Mouse (Mus musculus) kidney, adult 2 months (tissue): Measurements from ENCODE around the gene Cdh24. TPM values are rescaled to one million over a fixed set of nuclear protein-coding genes. Genes with fewer than 3 reads are reported as not detected.
A peak's percentile ranks its signal among the peaks of the same experiment; 100 is the strongest.

Source experiments
- DNase-seq: peaks from one replicate; pipeline ENCODE4 v3.0.0; 2021
- H3K27ac ChIP-seq: fragments of 200-500 bp; 2 replicates; pipeline ENCODE4 v1.5.1; 2012; ENCODE audit warnings: low read depth, low read length, control low read depth, inconsistent platforms; ENCODE audit not compliant: insufficient read depth
- H3K27me3 ChIP-seq: fragments of 200-500 bp; replicated peaks from 2 replicates; pipeline ENCODE4 v1.6.1; 2012; ENCODE audit warnings: mild to moderate bottlenecking, moderate library complexity, low read length, inconsistent platforms; ENCODE audit not compliant: control insufficient read depth, insufficient read depth
- H3K36me3 ChIP-seq: fragments of 200-500 bp; 2 replicates; pipeline ENCODE4 v1.6.1; 2012; ENCODE audit warnings: mild to moderate bottlenecking, moderate library complexity, low read length, inconsistent platforms; ENCODE audit not compliant: control insufficient read depth, insufficient read depth
- H3K4me1 ChIP-seq: fragments of 200-500 bp; 2 replicates; pipeline ENCODE4 v1.6.1; 2011; ENCODE audit warnings: low read length; ENCODE audit not compliant: control insufficient read depth, insufficient read depth
- H3K4me3 ChIP-seq: fragments of 200-500 bp; 2 replicates; pipeline ENCODE4 v1.5.1; 2011; ENCODE audit warnings: mild to moderate bottlenecking, low read depth, low read length, control low read depth; ENCODE audit not compliant: insufficient read depth
- CTCF ChIP-seq: fragments of 200-500 bp; conservative IDR thresholded peaks from 2 replicates; pipeline ENCODE4 v1.5.1; 2011; ENCODE audit warnings: low read depth, mild to moderate bottlenecking, control low read depth, low read length, moderate library complexity, mixed read lengths; ENCODE audit not compliant: insufficient read depth, insufficient read length
- POLR2A ChIP-seq: fragments of 200-500 bp; IDR thresholded peaks from one replicate; pipeline ENCODE4 v1.6.1; 2011; ENCODE audit warnings: low read depth, low read length, control low read depth
- WGBS: fragments of 180-500 bp; shearing (Covaris S2); methylation state at CpG from one replicate; pipeline ENCODE4 v1.1.7; 2018; 5-methylcytosine and 5-hydroxymethylcytosine counted together
- polyA plus RNA-seq: library from polyadenylated mRNA; depleted of rRNA; stranded (reverse); fragments of >200 nt; gene quantifications from 2 replicates; pipeline ENCODE4 v1.2.3, GENCODE M21; 2012; rRNA removed

Cdh24 gene
- polyA plus RNA-seq: 1.2 and 1.5 TPM in 2 replicates

GRCm38 (mm10) chr14:54641305-54641969 is at the start of gene Cdh24:
Gene Cdh24, minus strand, starts transcription at chr14:54641364.
- peak; percentile 74 for TF ChIP-seq CTCF
- TF ChIP-seq POLR2A: no peak
- under 1% methylated on average over 50 of the region's 52 CpGs for whole genome bisulfite sequencing
- no peak within 1 kb of the TSS for H3K27ac ChIP-seq

GRCm38 (mm10) chr14:54687251-54687650 is 46.1 kb upstream of the Cdh24 start:
- H3K4me1 ChIP-seq: peaks cover 7% of the 10 kb centered on the region; the same call in 1 of the 2 replicates
- no peaks in the 10 kb centered on the region for H3K27me3 ChIP-seq
- DNase-seq: no peak
- H3K4me3 ChIP-seq: peak overlapping the region; percentile 98
- under 1% methylated on average over 8 of the region's 8 CpGs for WGBS
- peak overlapping the region; percentile 97 for H3K27ac ChIP-seq
- no peak for TF ChIP-seq CTCF
- TF ChIP-seq POLR2A: no peak
- H3K36me3 ChIP-seq: no peaks in the 10 kb centered on the region; the same call in none of the 2 replicates

More at GRCm38 (mm10) chr14:54641305-54641969, at the start of gene Cdh24:
- Histone ChIP-seq H3K27me3 (no peaks in the 10 kb centered on the region), H3K4me3 (peak within 1 kb of the TSS; percentile 67), H3K4me1 (no peaks in the 10 kb centered on the region), H3K36me3 (peaks cover 10% of the 10 kb centered on the region)
- DNase-seq: peak; percentile 93

- H3K27ac ChIP-seq: peak within 1 kb of the TSS; percentile 99
- no peaks in the 10 kb centered on the region; the same call in none of the 2 replicates for H3K36me3 ChIP-seq
- peaks cover 7% of the 10 kb centered on the region; the same call in 1 of the 2 replicates for H3K4me1 ChIP-seq
- H3K4me3 ChIP-seq: peak within 1 kb of the TSS; percentile 98
- under 1% methylated on average over 44 of the region's 44 CpGs for WGBS
- no peaks in the 10 kb centered on the region for H3K27me3 ChIP-seq
- no peak for TF ChIP-seq CTCF
- peak; percentile 80 for TF ChIP-seq POLR2A
- DNase-seq: peak; percentile 100
These were observed 45.5 kb upstream of the Cdh24 start, which contains the start of gene Acin1 for GRCm38 (mm10) chr14:54686522-54687143. Gene Acin1, minus strand, starts transcription at chr14:54686931.

GRCm38 (mm10) chr14:54686063-54686521 is 44.9 kb upstream of the Cdh24 start, which contains the start of gene 1700123O20Rik:
Gene 1700123O20Rik, plus strand, starts transcription at chr14:54686216.
- under 1% methylated on average over 40 of the region's 41 CpGs for WGBS
- Histone ChIP-seq H3K27me3 (no peaks in the 10 kb centered on the region), H3K4me1 (peaks cover 7% of the 10 kb centered on the region; the same call in 1 of the 2 replicates), H3K36me3 (no peaks in the 10 kb centered on the region; the same call in none of the 2 replicates), H3K27ac (peak within 1 kb of the TSS; percentile 99), H3K4me3 (peak within 1 kb of the TSS; percentile 98)
- DNase-seq: peak; percentile 89
- TF ChIP-seq POLR2A (no peak), CTCF (peak; percentile 29; the same call in 1 of the 2 replicates)

GRCm38 (mm10) chr14:54685471-54685870 is 44.3 kb upstream of the Cdh24 start:
- no peaks in the 10 kb centered on the region; the same call in none of the 2 replicates for H3K36me3 ChIP-seq
- H3K4me3 ChIP-seq: peak overlapping the region; percentile 93
- H3K27ac ChIP-seq: peak overlapping the region; percentile 99
- no peak for DNase-seq
- no peaks in the 10 kb centered on the region for H3K27me3 ChIP-seq
- no peak for TF ChIP-seq CTCF
- TF ChIP-seq POLR2A: no peak
- H3K4me1 ChIP-seq: peaks cover 7% of the 10 kb centered on the region; the same call in 1 of the 2 replicates
- WGBS: 1% methylated on average over 8 of the region's 8 CpGs

- Histone ChIP-seq H3K27me3 (no peaks in the 10 kb centered on the region), H3K27ac (no peak overlapping the region), H3K4me1 (0 out of 2 replicates have a peak, but pooled peaks cover 10% of the 10 kb centered on the region), H3K4me3 (no peak overlapping the region), H3K36me3 (no peaks in the 10 kb centered on the region; the same call in 1 of the 2 replicates)
- 66% methylated on average over 3 of the region's 3 CpGs for WGBS
- DNase-seq: no peak
- TF ChIP-seq CTCF (no peak), POLR2A (no peak)
These were observed 41.2 kb upstream of the Cdh24 start for GRCm38 (mm10) chr14:54682396-54682795.

- peak; percentile 74 for DNase-seq
- no peak overlapping the region for H3K27ac ChIP-seq
- no peaks in the 10 kb centered on the region for H3K27me3 ChIP-seq
- TF ChIP-seq CTCF (no peak), POLR2A (no peak)
- 0 out of 2 replicates have a peak, but pooled peaks cover 10% of the 10 kb centered on the region for H3K4me1 ChIP-seq
- H3K36me3 ChIP-seq: no peaks in the 10 kb centered on the region; the same call in 1 of the 2 replicates
- no peak overlapping the region for H3K4me3 ChIP-seq
- 53% methylated on average over 16 of the region's 16 CpGs for WGBS
These were observed 37.6 kb upstream of the Cdh24 start for GRCm38 (mm10) chr14:54678657-54679304.
